Mouse (Mus musculus) layer of hippocampus, adult 11-12 months (tissue): ENCODE results near the gene Tmem232.
"Not testable (repeated sequence)": the region's sequence is repeated elsewhere in the genome, so short reads cannot be mapped to it uniquely, and the experiment has no call there.

Experiments
- DNase-seq: peaks from one replicate; pipeline ENCODE4 v3.0.0; 2022; ENCODE audit warnings: low spot score

Tmem232 gene

DNA sequence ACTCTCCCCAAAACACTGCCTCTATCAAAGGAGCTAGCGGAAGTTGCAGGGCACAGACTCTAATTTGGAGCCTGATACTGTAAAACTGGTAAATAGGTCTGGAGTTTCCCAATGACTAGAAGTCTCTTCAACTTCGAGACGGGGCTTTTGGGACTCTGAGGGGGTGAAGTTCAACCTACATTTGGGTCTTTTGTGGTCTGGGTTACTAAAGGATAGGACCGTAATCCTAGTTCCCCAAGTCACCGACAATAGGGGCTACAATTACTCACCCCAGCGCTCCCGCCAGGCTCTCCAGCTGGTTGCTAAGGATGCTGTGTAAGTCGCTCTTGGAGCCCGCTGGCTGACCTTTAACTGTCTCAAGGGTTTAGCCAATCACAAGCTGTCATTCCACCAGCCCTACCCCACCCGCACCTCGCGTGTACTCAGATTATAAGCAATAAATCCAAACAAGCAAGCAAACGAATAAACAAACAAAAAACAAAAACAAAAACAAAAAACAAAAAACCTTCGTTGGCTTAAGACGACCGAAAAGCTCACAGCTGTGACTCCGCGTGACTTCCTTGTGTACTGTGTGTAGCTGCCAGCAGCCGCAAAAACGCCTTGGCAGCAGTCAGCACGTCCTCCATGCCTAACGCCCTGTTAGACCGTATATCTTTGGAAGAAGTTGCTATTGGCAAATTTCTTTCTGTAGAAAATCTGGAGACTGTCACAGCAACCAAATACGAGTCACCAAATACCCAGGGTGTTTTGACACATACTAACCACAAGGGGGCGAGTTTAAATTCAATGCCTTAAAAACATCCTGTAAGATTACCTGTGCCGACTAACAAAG, at the start of gene Tmem232:
Gene Tmem232, minus strand, starts transcription at position 342 of the 832 bp plus-strand sequence.
- no peak for DNase-seq

DNA sequence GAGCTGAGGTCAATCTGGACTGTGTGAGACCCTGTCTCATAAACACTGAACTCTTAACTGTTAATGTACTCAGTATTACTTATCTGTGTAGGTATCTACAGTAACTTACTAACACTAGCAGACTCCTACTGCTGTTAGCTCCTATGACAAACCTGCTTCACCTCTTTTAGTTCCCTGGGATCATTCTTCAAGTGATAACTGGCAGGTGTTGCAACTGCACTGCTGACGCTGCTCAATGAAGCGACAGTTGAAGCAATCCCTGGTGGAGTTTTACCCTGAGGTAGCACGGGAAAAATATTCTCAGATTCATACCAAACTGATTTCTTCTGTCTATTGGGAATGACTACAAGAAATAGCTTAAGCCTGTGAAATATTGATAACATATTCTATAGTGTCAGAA, 46.3 kb upstream of the Tmem232 start:
- DNase-seq, result no peak

DNA sequence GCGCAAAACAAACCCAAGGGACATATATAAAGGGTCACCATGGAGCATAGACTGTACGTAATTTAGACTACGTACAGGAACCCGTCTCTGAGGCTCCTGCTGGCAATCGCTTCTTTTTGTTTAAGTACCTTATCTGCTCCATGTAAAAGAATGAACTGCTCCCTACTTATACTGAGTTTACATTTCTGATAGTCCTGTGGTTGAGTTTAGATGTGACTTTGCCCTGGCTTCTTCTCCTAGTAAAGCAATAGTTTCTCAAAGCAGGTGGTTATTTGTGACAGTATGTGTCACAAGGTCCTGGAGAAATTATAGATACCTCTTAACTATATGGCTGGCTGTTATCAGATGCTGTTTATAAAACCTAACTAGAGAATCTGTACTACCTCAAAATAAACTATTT, 40.9 kb upstream of the Tmem232 start:
- DNase-seq, result no peak

DNA sequence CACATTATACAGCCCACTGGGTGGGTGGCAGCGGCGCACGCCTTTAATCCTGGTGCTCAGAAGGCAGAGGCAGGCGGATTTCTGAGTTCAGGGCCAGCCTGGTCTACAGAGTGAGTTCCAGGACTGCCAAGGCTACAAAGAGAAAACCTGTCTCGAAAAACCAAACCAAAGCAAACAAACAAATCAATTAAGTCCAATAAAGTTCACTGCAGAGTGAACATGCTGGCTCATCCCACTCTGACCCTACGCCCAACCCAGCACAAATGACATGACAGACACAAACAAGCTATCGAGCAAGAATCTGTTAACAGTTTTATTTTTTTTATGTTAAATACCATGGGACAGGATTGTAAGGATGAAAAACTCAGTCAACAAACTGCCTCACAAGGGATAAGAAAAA, 39.2 kb upstream of the Tmem232 start:
- DNase-seq, result no peak

DNA sequence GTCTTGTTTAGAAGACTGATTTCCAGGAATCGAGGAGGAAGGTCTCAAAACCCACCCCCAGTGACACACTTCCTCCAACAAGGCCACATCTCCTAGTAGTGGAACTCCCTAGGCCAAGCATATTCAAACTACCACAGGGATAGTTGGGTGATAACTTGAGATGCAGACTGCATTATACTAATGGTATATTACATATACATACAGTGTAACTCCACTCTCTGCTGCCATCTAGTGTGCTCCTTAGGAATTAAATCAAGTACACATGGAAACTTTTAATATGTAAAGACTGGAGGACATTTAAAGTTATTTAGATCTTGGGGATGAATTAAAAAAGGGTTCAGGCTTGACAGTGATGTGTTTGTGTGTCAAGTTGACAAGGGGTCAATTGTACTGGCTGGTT, 34.8 kb upstream of the Tmem232 start:
- no peak for DNase-seq

DNA sequence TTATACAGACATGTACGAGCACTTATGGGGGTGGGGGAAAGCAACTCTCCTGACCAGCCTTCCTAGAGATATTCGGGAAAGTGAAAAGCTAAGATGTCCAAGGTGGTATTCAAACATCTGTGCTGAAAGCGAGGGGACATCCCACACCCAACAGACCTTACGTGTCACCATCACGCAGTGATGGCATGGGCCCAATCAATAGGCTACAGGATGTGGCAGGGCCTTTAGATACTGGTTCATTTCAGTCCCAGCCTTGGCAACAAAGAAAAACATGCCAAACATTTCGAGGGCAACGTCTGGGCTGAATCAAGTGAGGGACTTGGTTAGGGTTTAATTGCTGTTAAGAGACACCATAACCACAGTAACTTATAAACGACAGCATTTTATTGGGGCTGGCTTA, 34.3 kb upstream of the Tmem232 start:
- no peak for DNase-seq

DNA sequence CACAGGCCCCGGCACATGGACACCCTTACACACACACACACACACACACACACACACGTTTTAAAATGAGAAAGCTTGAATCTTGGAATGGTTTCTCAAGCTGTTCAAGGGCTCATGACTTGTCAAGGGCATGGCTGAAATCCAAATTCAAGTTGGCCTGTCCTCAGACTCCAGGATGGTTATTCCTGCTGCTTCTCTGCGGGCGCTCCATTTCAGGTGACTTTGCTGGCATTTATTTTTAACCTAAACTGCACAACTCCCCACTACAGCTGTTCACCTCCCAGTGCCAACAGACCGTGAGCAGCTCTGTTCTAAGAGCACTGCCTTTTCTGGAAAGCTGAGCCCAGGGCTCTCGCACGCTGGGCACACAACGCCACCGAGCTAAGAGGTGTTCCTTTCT, 31.3 kb upstream of the Tmem232 start:
- peak; percentile 21 for DNase-seq

DNA sequence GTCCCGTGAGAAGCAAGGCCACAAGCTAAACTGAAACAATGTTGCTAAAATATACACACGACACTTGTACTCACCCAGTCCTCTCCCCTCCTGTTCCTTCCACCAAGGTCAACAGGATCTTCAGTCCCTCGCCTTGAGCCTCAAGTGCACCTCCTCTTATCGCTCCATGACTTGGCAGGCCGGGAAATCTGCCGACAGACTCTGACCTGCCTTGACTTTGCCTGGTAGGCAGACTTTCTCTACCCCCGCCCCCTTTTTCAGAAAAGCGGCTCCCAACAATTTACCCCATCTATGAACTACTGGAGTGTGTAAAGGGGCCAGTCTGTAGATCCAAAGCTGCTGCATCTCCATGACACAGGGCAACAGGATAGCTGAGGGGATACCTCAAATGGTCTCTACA, 30.9 kb upstream of the Tmem232 start:
- DNase-seq, result no peak

DNA sequence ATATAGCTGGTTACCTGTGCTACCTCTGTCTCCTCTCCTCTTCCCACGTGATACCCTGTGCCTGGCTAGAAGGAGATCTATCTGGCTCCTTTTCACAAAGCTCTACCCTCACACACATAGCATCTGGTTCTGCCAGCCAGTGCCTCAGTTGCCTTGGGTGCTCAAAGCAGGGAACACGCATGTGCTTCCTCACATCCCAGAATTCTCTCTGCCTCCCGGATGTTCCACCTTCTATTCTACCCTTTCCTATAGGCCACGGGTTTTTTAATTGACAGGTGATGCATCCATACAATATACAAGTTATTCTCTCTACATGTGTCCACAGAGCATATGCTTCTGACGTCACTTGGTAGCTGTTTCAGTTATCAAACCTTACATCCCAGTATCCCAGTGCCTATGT, 23.6 kb upstream of the Tmem232 start:
- no peak for DNase-seq

DNA sequence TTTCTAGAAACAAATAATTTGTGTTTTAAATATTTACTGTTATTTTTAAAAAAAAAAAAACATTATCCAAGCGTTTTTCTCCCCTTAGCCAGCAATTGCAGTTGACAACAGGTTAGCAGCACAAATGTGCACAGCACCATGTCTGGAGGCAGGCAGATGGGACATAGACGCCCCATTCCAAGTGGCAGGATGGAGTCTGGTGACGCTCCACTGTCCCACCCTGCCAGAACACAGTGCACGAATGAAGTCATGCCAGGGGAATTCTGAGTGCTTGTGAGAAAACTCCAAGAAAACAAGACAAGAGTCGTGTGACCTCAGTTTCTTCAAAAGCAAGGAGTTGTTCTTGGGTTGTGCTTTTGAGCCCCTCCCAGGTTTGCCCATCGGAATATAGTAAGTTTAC, 22.8 kb upstream of the Tmem232 start:
- DNase-seq, result no peak

DNA sequence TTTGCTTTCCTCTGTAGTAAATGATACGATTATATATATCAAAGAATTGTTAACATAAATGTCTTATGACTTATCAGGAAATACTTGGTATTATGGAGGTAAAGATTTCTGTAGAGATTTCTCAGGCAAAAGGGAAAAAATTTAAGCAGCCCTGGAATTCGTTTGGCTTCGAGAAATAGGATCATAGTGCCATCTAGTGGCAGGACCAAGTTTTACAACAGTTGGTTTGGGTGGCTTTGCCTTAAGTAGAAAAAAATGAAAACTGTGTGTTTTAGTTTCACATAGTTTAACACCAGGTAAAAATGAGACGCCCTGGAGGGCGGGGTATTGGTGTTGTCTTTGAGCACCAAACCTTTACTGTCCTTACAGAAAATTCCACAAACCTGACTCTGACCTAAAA, 22.2 kb upstream of the Tmem232 start:
- DNase-seq, result peak; percentile 81

DNA sequence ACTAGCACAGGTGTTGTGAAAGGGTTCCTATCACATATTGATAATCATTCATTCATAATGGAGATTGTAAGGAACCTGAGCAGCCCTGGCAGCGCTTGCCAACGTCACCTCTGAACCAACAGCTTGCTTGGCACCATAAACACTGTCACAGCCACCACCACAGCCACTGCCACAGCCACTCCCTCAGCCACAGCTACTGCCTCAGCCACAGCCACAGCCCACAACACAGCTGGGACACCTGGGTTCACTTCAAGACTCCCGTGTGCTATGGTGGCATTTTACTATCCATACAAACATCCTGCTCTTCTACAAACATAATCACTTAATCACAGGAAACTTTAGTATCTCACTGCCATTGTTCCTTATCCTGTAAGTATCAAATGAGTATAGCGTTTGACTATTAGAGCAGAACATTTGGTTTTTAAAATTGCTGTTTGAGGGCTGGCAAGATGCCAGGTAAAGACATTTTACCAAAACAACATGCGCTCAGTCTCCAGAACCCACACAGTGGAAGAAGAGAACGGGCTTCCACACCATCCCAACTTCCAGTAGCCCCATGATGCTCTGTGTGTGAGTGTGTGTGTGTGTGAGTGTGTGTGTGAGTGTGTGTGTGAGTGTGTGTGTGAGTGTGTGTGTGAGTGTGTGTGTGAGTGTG, 20.9 kb upstream of the Tmem232 start:
- peak; percentile 27 for DNase-seq

DNA sequence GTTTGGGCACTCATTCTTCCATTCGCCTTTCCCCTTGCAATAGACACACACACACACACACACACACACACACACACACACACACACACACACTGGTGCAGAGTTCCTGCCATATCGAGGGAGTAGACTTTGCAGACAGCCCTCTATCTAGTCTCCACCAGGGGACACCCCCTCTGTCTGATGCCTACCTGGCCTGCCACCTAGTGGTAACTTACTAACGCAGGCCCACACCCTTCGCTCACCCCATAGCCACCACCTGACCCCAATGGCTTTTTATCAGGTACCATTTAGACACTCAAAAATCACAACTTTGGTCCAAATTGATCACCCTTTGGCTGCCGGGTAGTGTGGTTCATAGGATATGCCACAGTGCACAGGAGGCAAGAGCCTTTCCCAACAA, 18.7 kb upstream of the Tmem232 start:
- DNase-seq, result no peak

DNA sequence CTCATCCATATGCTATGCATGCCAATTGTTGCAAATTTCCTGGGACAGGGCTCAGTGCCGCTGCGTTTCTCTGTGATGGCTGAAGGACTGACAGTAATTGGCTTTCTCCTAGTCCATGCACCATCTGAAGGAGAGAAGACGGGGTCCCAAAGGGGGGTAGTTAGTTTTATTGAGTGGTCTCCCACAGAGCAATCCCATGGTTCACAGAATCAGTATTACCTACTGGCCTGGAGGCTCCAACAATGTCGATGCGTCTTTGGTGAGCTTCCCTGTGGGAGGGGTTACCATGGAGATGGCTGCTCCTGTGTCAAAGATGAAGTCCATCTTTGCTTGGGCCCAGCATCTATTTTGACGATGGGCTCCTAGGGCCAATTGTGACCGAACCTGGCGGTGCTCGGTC, 18.2 kb upstream of the Tmem232 start:
- DNase-seq, result no peak

DNA sequence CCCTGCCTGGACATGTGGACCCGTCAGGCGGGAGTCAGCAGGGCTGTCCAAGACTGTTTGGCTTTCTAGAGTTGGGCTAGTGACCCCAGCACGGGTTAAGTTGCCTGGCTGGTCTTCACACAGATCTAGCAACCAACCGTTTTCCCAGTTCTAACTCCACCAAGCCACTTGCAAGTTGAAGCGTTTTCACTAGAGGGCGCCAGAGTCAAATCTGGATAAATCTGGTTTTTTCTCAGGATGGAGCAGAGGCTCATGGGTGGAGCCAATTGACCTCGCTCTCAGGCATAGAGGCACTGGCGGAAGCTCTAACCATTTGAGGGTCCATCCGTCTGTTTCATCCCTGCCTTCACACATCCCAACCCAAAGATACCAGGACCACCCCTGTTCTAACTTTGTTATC, 17.6 kb upstream of the Tmem232 start:
- peak; percentile 65 for DNase-seq

DNA sequence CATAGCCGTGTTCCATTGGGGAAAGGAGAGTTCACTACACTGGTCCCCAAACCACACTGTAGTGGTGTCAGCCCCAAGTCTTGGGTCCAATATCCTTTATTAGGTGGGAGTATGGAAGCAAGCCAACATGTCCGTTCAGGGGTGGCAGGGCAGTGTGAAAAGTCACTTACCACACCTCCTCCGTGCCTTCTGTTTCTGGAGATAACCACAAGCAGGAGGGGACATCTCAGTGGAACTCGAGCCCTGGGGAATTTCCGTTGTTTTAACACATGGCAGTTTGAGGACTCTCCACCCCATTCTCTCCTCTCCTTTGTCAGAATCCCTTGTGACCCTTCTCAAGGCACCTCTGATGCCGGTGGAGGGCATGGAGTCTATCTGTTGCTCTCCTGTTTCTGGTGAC, 16.6 kb upstream of the Tmem232 start:
- no peak for DNase-seq

DNA sequence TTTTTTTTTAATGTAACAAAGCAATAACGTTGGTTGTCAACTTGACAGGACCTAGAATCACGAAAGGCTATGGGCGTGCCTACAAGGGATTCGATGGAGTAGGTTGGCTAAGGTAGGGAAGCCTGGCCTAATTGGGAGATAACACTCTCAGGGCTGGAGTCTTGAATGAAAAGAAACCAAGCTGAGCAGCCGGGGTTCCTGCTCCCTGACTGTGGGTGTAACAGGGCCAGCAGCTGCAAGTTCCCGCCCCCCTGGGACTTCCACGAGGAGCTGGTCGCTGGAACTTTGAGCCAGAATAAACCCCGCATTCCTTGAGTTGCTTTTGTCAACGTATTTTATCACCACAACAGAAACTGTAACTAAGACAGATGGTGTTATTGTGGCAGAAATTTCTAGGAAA, 16.2 kb upstream of the Tmem232 start:
- no peak for DNase-seq

DNA sequence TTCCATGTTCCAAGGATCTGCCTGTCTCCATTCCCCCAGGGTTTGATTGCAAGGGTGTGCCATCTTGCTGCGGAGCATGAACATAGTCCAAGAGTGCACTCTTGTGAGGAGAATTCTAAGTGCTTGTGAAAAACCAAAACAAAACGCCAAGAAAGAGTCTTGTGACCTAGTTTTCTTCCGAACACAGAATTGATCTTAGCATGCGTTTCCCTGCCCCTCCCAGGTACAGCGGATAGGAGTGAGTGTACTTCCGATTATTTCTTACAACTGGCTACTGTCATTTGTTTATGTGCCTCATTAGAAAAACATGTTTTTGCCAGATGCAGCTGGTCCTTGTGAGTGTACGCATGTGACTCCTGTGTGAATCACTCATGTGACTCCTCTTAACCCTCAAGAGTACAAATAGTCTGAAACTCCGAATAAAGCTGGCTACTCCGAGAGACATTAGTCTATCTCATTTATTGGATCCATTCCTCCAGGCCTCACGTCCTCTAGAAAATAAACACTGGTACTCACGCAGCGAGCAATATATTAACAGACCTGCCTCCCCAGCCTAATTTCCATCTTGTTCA, 11.9 kb upstream of the Tmem232 start:
- DNase-seq, result no peak

DNA sequence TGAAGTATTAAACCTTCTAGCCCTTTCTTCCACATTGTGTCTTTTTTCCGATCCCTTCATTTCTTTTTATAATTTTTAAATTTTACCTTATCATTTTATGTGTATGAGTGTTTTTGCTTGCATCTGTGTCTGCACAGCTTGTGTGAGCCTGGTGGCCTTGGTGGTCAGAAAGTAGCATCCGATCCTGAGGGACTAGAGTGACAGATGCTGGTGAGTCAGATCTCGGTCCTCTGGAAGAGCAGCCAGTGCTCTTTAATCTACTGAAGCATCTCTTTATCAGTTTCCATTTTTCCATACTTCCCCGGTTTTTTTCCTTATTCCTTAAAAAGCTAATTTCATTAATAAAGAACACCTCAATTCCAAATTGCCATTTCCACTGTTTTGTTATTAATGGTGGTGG, 9.8 kb upstream of the Tmem232 start:
- no peak for DNase-seq

DNA sequence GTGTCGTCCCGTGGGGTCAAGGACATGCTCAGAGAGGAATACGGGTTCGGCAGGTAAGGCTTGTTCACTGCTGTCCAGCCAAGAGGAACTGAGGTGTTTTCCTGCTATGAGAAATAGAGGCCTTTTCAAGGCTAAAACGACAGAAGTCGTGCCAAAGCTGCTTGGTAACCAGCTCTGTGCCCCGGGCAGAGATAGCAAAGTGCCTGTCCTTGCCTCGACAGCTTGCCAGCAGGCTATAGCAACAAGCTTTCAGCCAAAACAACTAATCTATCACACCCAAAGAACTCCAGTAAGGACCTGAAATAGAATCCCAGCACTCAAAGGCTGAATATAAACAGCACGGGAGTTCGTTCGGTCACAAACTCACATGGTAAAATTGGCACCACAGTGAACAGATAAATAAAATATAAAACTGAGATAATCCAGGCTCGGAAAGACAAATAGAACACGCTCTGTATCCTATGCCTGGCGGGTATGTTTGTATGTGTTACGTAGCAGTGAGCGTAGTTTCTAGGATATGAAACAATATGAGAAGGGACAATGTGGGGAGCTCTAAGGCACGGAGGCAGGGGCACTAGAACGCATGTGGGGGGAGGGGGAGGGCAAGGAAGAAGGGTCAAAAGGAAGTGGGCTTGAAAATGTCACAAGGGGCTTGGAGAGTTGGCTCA, 8.2 kb upstream of the Tmem232 start:
- no peak for DNase-seq

DNA sequence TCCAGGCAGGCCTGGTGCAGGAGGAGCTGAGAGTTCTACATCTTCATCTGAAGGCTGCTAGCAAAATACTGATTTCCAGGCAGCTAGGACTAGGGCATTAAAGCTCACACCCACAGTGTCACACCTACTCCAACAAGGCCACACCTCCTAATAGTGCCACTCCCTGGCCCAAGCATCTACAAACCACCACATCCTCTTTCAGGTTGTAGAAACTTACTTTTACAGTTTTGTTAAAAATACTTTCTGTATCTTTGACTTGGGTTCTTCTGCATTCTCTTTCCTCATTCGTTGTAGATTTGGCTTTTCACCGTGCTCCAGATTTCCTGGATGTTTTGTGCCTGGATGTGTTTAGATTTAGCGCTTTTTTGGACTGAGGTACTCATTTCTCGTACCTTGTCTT, 5.6 kb upstream of the Tmem232 start:
- DNase-seq, result not testable (repeated sequence)

DNA sequence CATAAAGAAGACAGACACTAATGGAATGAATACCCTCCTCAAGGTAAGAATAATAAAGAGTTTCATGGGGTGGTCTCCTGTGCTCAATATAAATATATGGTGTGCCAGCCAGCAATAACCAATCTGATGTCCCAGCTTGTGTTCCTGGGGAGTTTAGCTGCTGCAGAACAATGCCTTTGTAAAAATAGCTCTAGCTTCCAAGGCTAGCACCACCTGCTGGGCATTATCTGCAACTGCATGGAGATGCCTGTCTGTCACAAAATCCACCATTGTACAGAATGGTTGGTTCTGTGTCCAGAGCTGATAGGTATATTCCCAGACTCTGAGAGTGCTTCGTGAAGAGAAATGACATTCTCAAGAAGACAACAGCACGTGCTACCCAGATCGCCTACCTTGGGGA, 4.4 kb downstream of the Tmem232 start:
- peak; percentile 66 for DNase-seq

DNA sequence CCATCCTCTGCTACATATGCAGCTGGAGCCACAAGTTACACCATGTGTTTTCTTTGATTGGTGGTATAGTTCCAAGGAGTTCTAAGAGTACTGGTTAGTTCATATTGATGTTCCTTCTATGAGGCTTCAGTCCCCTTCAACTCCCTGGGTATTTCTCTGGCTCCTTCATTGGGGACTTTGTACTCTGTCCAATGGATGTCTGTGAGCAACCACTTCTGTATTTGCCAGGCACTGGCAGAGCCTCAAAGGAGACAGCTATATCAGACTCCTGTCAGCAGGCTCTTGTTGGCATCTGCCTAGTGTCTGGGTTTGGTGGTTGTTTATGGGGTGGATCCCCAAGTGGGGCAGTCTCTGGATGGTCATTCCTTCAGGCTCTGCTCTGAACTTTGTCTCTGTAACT, 8.2 kb downstream of the Tmem232 start:
- DNase-seq, result not testable (repeated sequence)
